Mouse (Mus musculus): Measurements from ENCODE around the gene Mrps6. TPM values are rescaled to one million over a fixed set of nuclear protein-coding genes. Genes with fewer than 3 reads are reported as not detected.

Gene Mrps6
- 10 to 100 TPM; 64.2 to 66.1 TPM for total RNA-seq (2021)
- long read RNA-seq, experiment 1, transcript Mrps6-201 (3 exons, 846 nt): major isoform, 62 of 63 reads
- long read RNA-seq, experiment 1, partial matches to known transcripts: 1 of 63 reads
- long read RNA-seq, experiment 1, other reads (novel, unspliced or antisense): 0 of 63 reads
- long read RNA-seq, experiment 2, transcript Mrps6-201 (3 exons, 846 nt): major isoform, 75 of 81 reads
- long read RNA-seq, experiment 2, partial matches to known transcripts: 4 of 81 reads
- long read RNA-seq, experiment 2, other reads (novel, unspliced or antisense): 2 of 81 reads

- peak; percentile 78 to 84 for DNase-seq (ENCODE audit: low spot score in 2 of 2)
Observed at GRCm38 (mm10) chr16:92057852-92058643, at the start of gene Mrps6, which contains the start of the genes Gm49711 and Slc5a3. TSS of gene Mrps6 (plus strand) at chr16:92058270. TSS of gene Gm49711 (plus strand) at chr16:92058316. TSS of gene Slc5a3 (plus strand) at chr16:92058322.

- DNase-seq (ENCODE audit: low spot score in 2 of 2): no peak
Observed at GRCm38 (mm10) chr16:92009586-92009985, 48.5 kb upstream of the Mrps6 start.

GRCm38 (mm10) chr16:92016792-92017191 lies 41.3 kb upstream of the Mrps6 start:
- DNase-seq (ENCODE audit: low spot score in 2 of 2): no peak

GRCm38 (mm10) chr16:92019141-92020118 lies 38.6 kb upstream of the Mrps6 start:
- DNase-seq (ENCODE audit: low spot score in 2 of 2): peak in 1 of 2 experiments; percentile 26

- DNase-seq (ENCODE audit: low spot score in 2 of 2): no peak
Observed at GRCm38 (mm10) chr16:92021656-92022400, 36.2 kb upstream of the Mrps6 start.

GRCm38 (mm10) chr16:92022494-92023283 lies 35.4 kb upstream of the Mrps6 start:
- DNase-seq (ENCODE audit: low spot score in 2 of 2): no peak

GRCm38 (mm10) chr16:92033286-92033685 lies 24.8 kb upstream of the Mrps6 start:
- no peak for DNase-seq (ENCODE audit: low spot score in 2 of 2)

GRCm38 (mm10) chr16:92034676-92035075 lies 23.4 kb upstream of the Mrps6 start:
- DNase-seq (ENCODE audit: low spot score in 2 of 2): no peak

GRCm38 (mm10) chr16:92036701-92037100 lies 21.4 kb upstream of the Mrps6 start:
- DNase-seq (ENCODE audit: low spot score in 2 of 2): no peak

GRCm38 (mm10) chr16:92037891-92038607 lies 20.0 kb upstream of the Mrps6 start:
- no peak for DNase-seq (ENCODE audit: low spot score in 2 of 2)

- DNase-seq (ENCODE audit: low spot score in 2 of 2): no peak
Observed at GRCm38 (mm10) chr16:92039421-92039820, 18.6 kb upstream of the Mrps6 start.

GRCm38 (mm10) chr16:92039966-92040365 lies 18.1 kb upstream of the Mrps6 start:
- DNase-seq (ENCODE audit: low spot score in 2 of 2): no peak

- no peak for DNase-seq (ENCODE audit: low spot score in 2 of 2)
Observed at GRCm38 (mm10) chr16:92051777-92052310, 6.2 kb upstream of the Mrps6 start.

GRCm38 (mm10) chr16:92052569-92052968 lies 5.5 kb upstream of the Mrps6 start:
- no peak for DNase-seq (ENCODE audit: low spot score in 2 of 2)

GRCm38 (mm10) chr16:92056711-92057110 lies 1.4 kb upstream of the Mrps6 start:
- DNase-seq (ENCODE audit: low spot score in 2 of 2): no peak

GRCm38 (mm10) chr16:92057456-92057851 lies 616 bp upstream of the Mrps6 start:
- DNase-seq (ENCODE audit: low spot score in 2 of 2): no peak

- peak in 1 of 2 experiments; percentile 10 for DNase-seq (ENCODE audit: low spot score in 2 of 2)
Observed at GRCm38 (mm10) chr16:92058644-92059620, 862 bp downstream of the Mrps6 start.
